Comparison of ENCODE assay signal across 16 mouse cellular contexts in the genomic region with DNA sequence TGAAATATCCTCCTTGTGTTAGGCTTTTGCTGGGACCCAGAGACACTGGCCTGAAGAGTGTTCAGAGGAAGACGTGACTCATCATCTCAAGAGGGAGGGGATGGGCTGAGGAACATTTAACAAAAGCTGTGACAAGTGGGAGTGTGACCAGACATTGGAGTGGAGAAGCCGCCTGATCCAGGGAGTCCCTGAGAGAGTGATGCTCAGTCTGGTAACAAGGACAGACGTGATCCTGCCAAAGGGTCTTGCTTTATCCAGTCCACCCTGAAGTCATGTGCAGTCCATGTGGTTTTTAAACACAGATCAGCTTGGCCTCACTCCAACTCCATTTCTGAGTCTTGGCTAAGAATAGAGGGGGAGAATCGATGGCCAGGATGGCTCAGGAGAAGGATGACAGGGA.
A peak's percentile ranks its signal among the peaks of the same experiment; 100 is the strongest.
DNase-seq lines count a peak whose midpoint lies in the region; ATAC-seq and TF ChIP-seq lines count a peak whose summit lies in the region.
"Had no signal": no experiment of that assay in that cellular context is flagged by ENCODE, and none has a peak within 500 bp of the region (broad histone marks: within the 10 kb centered on the region; RNA-seq: fewer than 3 reads in every experiment).

No protein-coding gene starts in this region.

- H3K9ac ChIP-seq in intestine, embryonic 16.5 days (ENCODE audit: low read depth, low read length), result no peak overlapping the region
- H3K9ac ChIP-seq in intestine, postnatal 0 days (ENCODE audit: low read depth, low read length), result no peak overlapping the region
- no peak overlapping the region for H3K9ac ChIP-seq in stomach, embryonic 14.5 days (replicated peaks; ENCODE audit: low read depth, low read length)
- no peak overlapping the region for H3K9ac ChIP-seq in stomach, postnatal 0 days (ENCODE audit: low read length)
- H3K9ac ChIP-seq: forebrain, embryonic 12.5 days; liver, postnatal 0 days; neural tube, embryonic 13.5 days had no signal

- TF ChIP-seq EP300 in stomach, postnatal 0 days (optimal IDR thresholded peaks at IDR 0.05), result no peak

- no peaks in the 10 kb centered on the region for H3K4me1 ChIP-seq in intestine, embryonic 16.5 days (ENCODE audit: control insufficient read depth, insufficient read depth, low read length)
- no peaks in the 10 kb centered on the region for H3K4me1 ChIP-seq in intestine, postnatal 0 days (replicated peaks; ENCODE audit: control insufficient read depth, insufficient read depth, low read length)
- H3K4me1 ChIP-seq in stomach, embryonic 14.5 days (ENCODE audit: control insufficient read depth, insufficient read depth, low read length), result no peaks in the 10 kb centered on the region
- H3K4me1 ChIP-seq in stomach, postnatal 0 days (replicated peaks; ENCODE audit: control insufficient read depth, insufficient read depth), result no peaks in the 10 kb centered on the region
- peaks cover 10% of the 10 kb centered on the region for H3K4me1 ChIP-seq in olfactory bulb, adult 2 months (ENCODE audit: control insufficient read depth, insufficient read depth, low read length)
- H3K4me1 ChIP-seq: forebrain, embryonic 12.5 days; neural tube, embryonic 13.5 days had no signal

- 49% methylated on average over 4 of the region's 4 CpGs for WGBS in intestine, embryonic 16.5 days
- WGBS in intestine, postnatal 0 days, result 63% methylated on average over 4 of the region's 4 CpGs
- WGBS in stomach, embryonic 14.5 days, result 60% methylated on average over 4 of the region's 4 CpGs
- WGBS in stomach, postnatal 0 days, result 42% methylated on average over 4 of the region's 4 CpGs
- 26% methylated on average over 4 of the region's 4 CpGs for WGBS in olfactory bulb, adult 2 months

- H3K9me3 ChIP-seq in intestine, embryonic 16.5 days (ENCODE audit: control insufficient read depth, low read length), result peaks cover 3% of the 10 kb centered on the region; the same call in 1 of the 2 replicates
- no peaks in the 10 kb centered on the region for H3K9me3 ChIP-seq in intestine, postnatal 0 days (ENCODE audit: control insufficient read depth)
- no peaks in the 10 kb centered on the region for H3K9me3 ChIP-seq in stomach, embryonic 14.5 days (ENCODE audit: control insufficient read depth, low read depth, low read length)
- 0 out of 2 replicates have a peak, but pooled peaks cover 3% of the 10 kb centered on the region for H3K9me3 ChIP-seq in stomach, postnatal 0 days (ENCODE audit: control insufficient read depth, low read length)
- H3K9me3 ChIP-seq: neural tube, embryonic 13.5 days had no signal

- no peak overlapping the region for H3K27ac ChIP-seq in intestine, embryonic 16.5 days (ENCODE audit: low read length)
- H3K27ac ChIP-seq in intestine, postnatal 0 days (ENCODE audit: low read depth, low read length), result no peak overlapping the region
- no peak overlapping the region for H3K27ac ChIP-seq in stomach, embryonic 14.5 days (ENCODE audit: low read length)
- no peak overlapping the region for H3K27ac ChIP-seq in stomach, postnatal 0 days (replicated peaks)
- H3K27ac ChIP-seq in olfactory bulb, adult 2 months (ENCODE audit: insufficient read depth, low read depth, low read length), result peak overlapping the region; percentile 70; the same call in 1 of the 2 replicates
- H3K27ac ChIP-seq: forebrain, embryonic 12.5 days; neural tube, embryonic 13.5 days had no signal

- no peak for TF ChIP-seq POLR2A in olfactory bulb, adult 2 months (IDR thresholded peaks at IDR 0.05; ENCODE audit: insufficient read depth, low read depth, low read length)

- H3K4me2 ChIP-seq in intestine, embryonic 16.5 days (ENCODE audit: low read depth, low read length), result no peak overlapping the region
- no peak overlapping the region for H3K4me2 ChIP-seq in intestine, postnatal 0 days (replicated peaks; ENCODE audit: low read depth)
- no peak overlapping the region for H3K4me2 ChIP-seq in stomach, embryonic 14.5 days (replicated peaks; ENCODE audit: low read depth, low read length)
- H3K4me2 ChIP-seq in stomach, postnatal 0 days (replicated peaks; ENCODE audit: low read depth), result no peak overlapping the region
- H3K4me2 ChIP-seq: forebrain, embryonic 12.5 days; neural tube, embryonic 13.5 days had no signal

- H3K27me3 ChIP-seq in intestine, embryonic 16.5 days (replicated peaks; ENCODE audit: control insufficient read depth, insufficient read depth, low read length), result no peaks in the 10 kb centered on the region
- no peaks in the 10 kb centered on the region for H3K27me3 ChIP-seq in intestine, postnatal 0 days (replicated peaks; ENCODE audit: control insufficient read depth, insufficient read depth, low read length)
- H3K27me3 ChIP-seq in stomach, embryonic 14.5 days (ENCODE audit: control insufficient read depth, insufficient read depth, low read length), result no peaks in the 10 kb centered on the region
- no peaks in the 10 kb centered on the region for H3K27me3 ChIP-seq in stomach, postnatal 0 days (ENCODE audit: control insufficient read depth, insufficient read depth, low read length)
- H3K27me3 ChIP-seq: forebrain, embryonic 12.5 days; megakaryocyte, embryonic 14.5 days; neural tube, embryonic 13.5 days had no signal

- no peak overlapping the region for H3K4me3 ChIP-seq in intestine, embryonic 16.5 days (ENCODE audit: low read length)
- no peak overlapping the region for H3K4me3 ChIP-seq in intestine, postnatal 0 days (ENCODE audit: low read depth, low read length)
- no peak overlapping the region for H3K4me3 ChIP-seq in stomach, embryonic 14.5 days (ENCODE audit: low read depth, low read length)
- no peak overlapping the region for H3K4me3 ChIP-seq in stomach, postnatal 0 days (ENCODE audit: low read depth, low read length)
- H3K4me3 ChIP-seq in olfactory bulb, adult 2 months (ENCODE audit: insufficient read depth, low read depth, low read length), result no peak overlapping the region
- H3K4me3 ChIP-seq: forebrain, embryonic 12.5 days; megakaryocyte, embryonic 14.5 days; neural tube, embryonic 13.5 days had no signal

- DNase-seq in cerebellum, postnatal 14 days, result peak; percentile 64 to 67
- no peak for DNase-seq in cerebellum, postnatal 4 days (ENCODE audit: low spot score in 2 of 2)
- DNase-seq in stomach, postnatal 0 days (ENCODE audit: low spot score), result no peak
- no peak for DNase-seq in natural killer cell, adult 2 months (ENCODE audit: low spot score in 2 of 2)
- DNase-seq: adrenal gland, adult 2 months; gastrocnemius, postnatal 25 days; liver, postnatal 0 days; thymus, adult 18-20 months had no signal

- no peaks in the 10 kb centered on the region for H3K36me3 ChIP-seq in intestine, embryonic 16.5 days (ENCODE audit: control insufficient read depth, insufficient read depth, low read length)
- H3K36me3 ChIP-seq in intestine, postnatal 0 days (ENCODE audit: control insufficient read depth, insufficient read depth), result no peaks in the 10 kb centered on the region
- no peaks in the 10 kb centered on the region for H3K36me3 ChIP-seq in stomach, embryonic 14.5 days (ENCODE audit: control insufficient read depth, insufficient read depth, low read length)
- H3K36me3 ChIP-seq in stomach, postnatal 0 days (ENCODE audit: control insufficient read depth, insufficient read depth, low read length), result no peaks in the 10 kb centered on the region
- H3K36me3 ChIP-seq: forebrain, embryonic 12.5 days; neural tube, embryonic 13.5 days had no signal

- TF ChIP-seq CTCF in intestine, postnatal 0 days (IDR thresholded peaks at IDR 0.05; ENCODE audit: low read depth), result no peak
- TF ChIP-seq CTCF in stomach, postnatal 0 days (IDR thresholded peaks at IDR 0.05; ENCODE audit: low read depth), result no peak
- no peak for TF ChIP-seq CTCF in olfactory bulb, adult 2 months (IDR thresholded peaks at IDR 0.05; ENCODE audit: insufficient read depth, low read depth, low read length)

- ATAC-seq in intestine, embryonic 16.5 days, result peak; percentile 48; the same call in 1 of the 2 replicates
- ATAC-seq in intestine, postnatal 0 days, result no peak
- ATAC-seq in stomach, embryonic 14.5 days (ENCODE audit: insufficient number of reproducible peaks, insufficient read depth, low FRiP score, low read depth), result peak; percentile 33; the same call in 1 of the 2 replicates
- ATAC-seq in stomach, postnatal 0 days (ENCODE audit: low FRiP score, low TSS enrichment), result no peak
- ATAC-seq: hindbrain, embryonic 16.5 days; liver, postnatal 0 days had no signal

Comparison
In these comparisons a context has a peak if more than half of its experiments do, and no peak if none do; other contexts are left out.
1. DNase-seq: peak in cerebellum, postnatal 14 days (2 of 2); none in cerebellum, postnatal 4 days (0 of 2), stomach, postnatal 0 days (single experiment) and natural killer cell, adult 2 months (0 of 2).
2. ATAC-seq: peak in intestine, embryonic 16.5 days (single experiment) and stomach, embryonic 14.5 days (single experiment); none in intestine, postnatal 0 days (single experiment) and stomach, postnatal 0 days (single experiment).